Mouse (Mus musculus) spleen, adult 2 months (tissue): ENCODE data around the gene Ttll13.

Experiments used
- CTCF ChIP-seq: fragments of 200-500 bp; IDR thresholded peaks from 2 replicates; pipeline ENCODE4 v1.5.1; 2011; ENCODE audit warnings: mild to moderate bottlenecking, inconsistent platforms; ENCODE audit not compliant: insufficient read depth, insufficient read length, insufficient replicate concordance; ENCODE audit errors: extremely low read depth
- POLR2A ChIP-seq: fragments of 200-500 bp; IDR thresholded peaks from 2 replicates; pipeline ENCODE4 v1.6.1; 2011; ENCODE audit warnings: low read depth, low read length, inconsistent platforms

GRCm38 (mm10) chr7:80204362-80204761 lies 41.8 kb upstream of the Ttll13 start:
- TF ChIP-seq CTCF (no peak), POLR2A (no peak)
